8 mouse cellular contexts compared by ENCODE assay signal in genomic region chr7:45642503-45643255, GRCm38 (mm10). TPM values are rescaled to one million over a fixed set of nuclear protein-coding genes. Genes with fewer than 3 reads are reported as not detected.
A peak's percentile ranks its signal among the peaks of the same experiment; 100 is the strongest.
DNase-seq lines count a peak whose midpoint lies in the region; ATAC-seq and TF ChIP-seq lines count a peak whose summit lies in the region.

No protein-coding gene starts in this region.

- no peak for TF ChIP-seq CTCF in left cerebral cortex, adult 2 months (IDR thresholded peaks at IDR 0.05)

- peak overlapping the region; percentile 84 for H3K27ac ChIP-seq in left cerebral cortex, adult 2 months
- H3K27ac ChIP-seq in embryonic facial prominence, embryonic 15.5 days (replicated peaks), result peak overlapping the region; percentile 84
- H3K27ac ChIP-seq in intestine, embryonic 16.5 days (ENCODE audit: low read length), result peak overlapping the region; percentile 62
- peak overlapping the region; percentile 76 for H3K27ac ChIP-seq in neural tube, embryonic 12.5 days

- H3K9me3 ChIP-seq in embryonic facial prominence, embryonic 15.5 days (replicated peaks), result no peaks in the 10 kb centered on the region
- no peaks in the 10 kb centered on the region for H3K9me3 ChIP-seq in intestine, embryonic 16.5 days (ENCODE audit: control insufficient read depth, low read length)
- no peaks in the 10 kb centered on the region for H3K9me3 ChIP-seq in neural tube, embryonic 12.5 days

- no peak for DNase-seq in left cerebral cortex, adult 2 months (ENCODE audit: extremely low spot score in 1 of 2, low spot score in 2 of 2)
- no peak for DNase-seq in left cerebral cortex, adult 9 months (ENCODE audit: low spot score in 2 of 2)
- no peak for DNase-seq in urinary bladder, postnatal 10 days (ENCODE audit: low spot score)
- DNase-seq in left cerebral cortex, adult 11 months (ENCODE audit: low spot score), result no peak
- no peak for DNase-seq in layer of hippocampus, postnatal 36 days

- peaks cover 69% of the 10 kb centered on the region for H3K4me1 ChIP-seq in embryonic facial prominence, embryonic 15.5 days
- peaks cover 34% of the 10 kb centered on the region for H3K4me1 ChIP-seq in intestine, embryonic 16.5 days (ENCODE audit: control insufficient read depth, insufficient read depth, low read length)
- peaks cover 25% of the 10 kb centered on the region for H3K4me1 ChIP-seq in neural tube, embryonic 12.5 days

- peak overlapping the region; percentile 51 for H3K9ac ChIP-seq in embryonic facial prominence, embryonic 15.5 days
- peak overlapping the region; percentile 71 for H3K9ac ChIP-seq in intestine, embryonic 16.5 days (ENCODE audit: low read depth, low read length)
- H3K9ac ChIP-seq in neural tube, embryonic 12.5 days, result peak overlapping the region; percentile 69

- WGBS in embryonic facial prominence, embryonic 15.5 days, result 33% methylated on average over 16 of the region's 16 CpGs
- 38% methylated on average over 16 of the region's 16 CpGs for WGBS in intestine, embryonic 16.5 days
- 38% methylated on average over 16 of the region's 16 CpGs for WGBS in neural tube, embryonic 12.5 days

- ATAC-seq in embryonic facial prominence, embryonic 15.5 days (ENCODE audit: insufficient number of reproducible peaks, low FRiP score, low TSS enrichment, low read depth), result no peak
- ATAC-seq in intestine, embryonic 16.5 days, result no peak
- ATAC-seq in neural tube, embryonic 12.5 days (ENCODE audit: low FRiP score, low read depth), result no peak

- H3K4me2 ChIP-seq in embryonic facial prominence, embryonic 15.5 days (replicated peaks), result peak overlapping the region; percentile 72
- H3K4me2 ChIP-seq in intestine, embryonic 16.5 days (ENCODE audit: low read depth, low read length), result peak overlapping the region; percentile 69
- peak overlapping the region; percentile 72 for H3K4me2 ChIP-seq in neural tube, embryonic 12.5 days (replicated peaks)

- intact Hi-C loops in left cerebral cortex, adult 2 months (cut with DNase I), result no loop called here

- no peaks in the 10 kb centered on the region for H3K27me3 ChIP-seq in embryonic facial prominence, embryonic 15.5 days
- no peaks in the 10 kb centered on the region for H3K27me3 ChIP-seq in intestine, embryonic 16.5 days (replicated peaks; ENCODE audit: control insufficient read depth, insufficient read depth, low read length)
- H3K27me3 ChIP-seq in neural tube, embryonic 12.5 days (replicated peaks), result no peaks in the 10 kb centered on the region

- peak overlapping the region; percentile 61 for H3K4me3 ChIP-seq in left cerebral cortex, adult 2 months
- H3K4me3 ChIP-seq in embryonic facial prominence, embryonic 15.5 days (replicated peaks), result peak overlapping the region; percentile 44
- H3K4me3 ChIP-seq in intestine, embryonic 16.5 days (ENCODE audit: low read length), result peak overlapping the region; percentile 40
- H3K4me3 ChIP-seq in neural tube, embryonic 12.5 days, result peak overlapping the region; percentile 43

- H3K36me3 ChIP-seq in embryonic facial prominence, embryonic 15.5 days, result no peaks in the 10 kb centered on the region
- no peaks in the 10 kb centered on the region for H3K36me3 ChIP-seq in intestine, embryonic 16.5 days (ENCODE audit: control insufficient read depth, insufficient read depth, low read length)
- H3K36me3 ChIP-seq in neural tube, embryonic 12.5 days, result no peaks in the 10 kb centered on the region

RNA-seq across cellular contexts. Expression of gene Mamstr, which starts 2.9 kb away (rescaled TPM):
- total RNA-seq in left cerebral cortex, adult 2 months (2021), result 1 to 10 TPM; 3.5 to 3.9 TPM
- polyA plus RNA-seq in embryonic facial prominence, embryonic 15.5 days (2015; fragmentation: Nextera tagmentation; extraction: Ambion mirVana), result 20.0 and 21.4 TPM in 2 replicates
- 5.0 and 6.3 TPM in 2 replicates for polyA plus RNA-seq in intestine, embryonic 16.5 days (2015; fragmentation: Nextera tagmentation; extraction: Ambion mirVana)
- 3.5 and 4.9 TPM in 2 replicates for polyA plus RNA-seq in neural tube, embryonic 12.5 days (2016; fragmentation: Nextera tagmentation; extraction: Ambion mirVana)
- 1 to 10 TPM; 2.3 to 2.8 TPM for total RNA-seq in layer of hippocampus, postnatal 36 days (2021)

RNA-seq across cellular contexts. Expression of gene Rasip1, which starts 15.4 kb away (rescaled TPM):
- total RNA-seq in left cerebral cortex, adult 2 months (2021), result 1 to 10 TPM; 6.1 to 8.0 TPM
- 14.5 and 15.3 TPM in 2 replicates for polyA plus RNA-seq in embryonic facial prominence, embryonic 15.5 days (2015; fragmentation: Nextera tagmentation; extraction: Ambion mirVana)
- 3.4 and 4.4 TPM in 2 replicates for polyA plus RNA-seq in intestine, embryonic 16.5 days (2015; fragmentation: Nextera tagmentation; extraction: Ambion mirVana)
- polyA plus RNA-seq in neural tube, embryonic 12.5 days (2016; fragmentation: Nextera tagmentation; extraction: Ambion mirVana), result 16.5 and 16.8 TPM in 2 replicates
- total RNA-seq in layer of hippocampus, postnatal 36 days (2021), result 1 to 10 TPM; 6.1 to 6.6 TPM

RNA-seq across cellular contexts. Expression of gene Izumo1, which starts 21.1 kb away (rescaled TPM):
- total RNA-seq in left cerebral cortex, adult 2 months (2021), result under 1 TPM in 1 of 2 experiments, not detected in 1; 0.34 TPM
- polyA plus RNA-seq in embryonic facial prominence, embryonic 15.5 days (2015; fragmentation: Nextera tagmentation; extraction: Ambion mirVana), result 0.38 and 0.41 TPM in 2 replicates
- 0.07 and 0.15 TPM in 2 replicates for polyA plus RNA-seq in intestine, embryonic 16.5 days (2015; fragmentation: Nextera tagmentation; extraction: Ambion mirVana)
- 0.23 TPM in 1 of 2 replicates, not detected in the other for polyA plus RNA-seq in neural tube, embryonic 12.5 days (2016; fragmentation: Nextera tagmentation; extraction: Ambion mirVana)
- not detected for total RNA-seq in layer of hippocampus, postnatal 36 days (2021)

RNA-seq across cellular contexts. Expression of gene Fut2, which starts 23.5 kb away (rescaled TPM):
- total RNA-seq in left cerebral cortex, adult 2 months (2021), result under 1 TPM in 1 of 2 experiments, not detected in 1; 0.11 TPM
- 6.3 and 6.5 TPM in 2 replicates for polyA plus RNA-seq in embryonic facial prominence, embryonic 15.5 days (2015; fragmentation: Nextera tagmentation; extraction: Ambion mirVana)
- 18.4 and 21.7 TPM in 2 replicates for polyA plus RNA-seq in intestine, embryonic 16.5 days (2015; fragmentation: Nextera tagmentation; extraction: Ambion mirVana)
- polyA plus RNA-seq in neural tube, embryonic 12.5 days (2016; fragmentation: Nextera tagmentation; extraction: Ambion mirVana), result 0.17 and 0.20 TPM in 2 replicates
- total RNA-seq in layer of hippocampus, postnatal 36 days (2021), result under 1 TPM in 1 of 2 experiments, not detected in 1; 0.18 TPM

RNA-seq across cellular contexts. Expression of gene Fut1, which starts 25.6 kb away (rescaled TPM):
- total RNA-seq in left cerebral cortex, adult 2 months (2021), result not detected
- 4.8 and 5.3 TPM in 2 replicates for polyA plus RNA-seq in embryonic facial prominence, embryonic 15.5 days (2015; fragmentation: Nextera tagmentation; extraction: Ambion mirVana)
- 0.48 and 0.61 TPM in 2 replicates for polyA plus RNA-seq in intestine, embryonic 16.5 days (2015; fragmentation: Nextera tagmentation; extraction: Ambion mirVana)
- not detected in 2 replicates for polyA plus RNA-seq in neural tube, embryonic 12.5 days (2016; fragmentation: Nextera tagmentation; extraction: Ambion mirVana)
- not detected for total RNA-seq in layer of hippocampus, postnatal 36 days (2021)
